Mouse (Mus musculus) ES-Bruce4 (cell line): ENCODE measurements at regions not wholly inside any gene's neighbourhood (a gene's known extent, or its start where the extent isn't known, plus 50 kb on each side); places are given as distances from the start of the nearest gene placed in this dataset.

Experiments
- H3K27ac ChIP-seq: 2 replicates; pipeline ENCODE4 v1.5.1; 2012; ENCODE audit warnings: low read length, inconsistent platforms; ENCODE audit not compliant: insufficient read depth
- H3K27me3 ChIP-seq: 2 replicates; pipeline ENCODE4 v1.6.1; 2012; ENCODE audit warnings: mild to moderate bottlenecking, low read length, inconsistent platforms; ENCODE audit not compliant: control insufficient read depth, poor library complexity, insufficient read depth, severe bottlenecking
- H3K36me3 ChIP-seq: 2 replicates; pipeline ENCODE4 v1.6.1; 2012; ENCODE audit warnings: inconsistent platforms, mild to moderate bottlenecking, low read length, moderate library complexity; ENCODE audit not compliant: control insufficient read depth, poor library complexity, insufficient read depth, severe bottlenecking
- H3K4me1 ChIP-seq: one replicate; pipeline ENCODE4 v1.8.1; 2011; ENCODE audit warnings: low read length; ENCODE audit not compliant: control insufficient read depth, insufficient read depth
- H3K4me3 ChIP-seq: 2 replicates; pipeline ENCODE4 v1.5.1; 2011; ENCODE audit warnings: low read depth, mild to moderate bottlenecking, low read length
- H3K9ac ChIP-seq: 2 replicates; pipeline ENCODE4 v1.6.1; 2012; ENCODE audit warnings: low read depth, mild to moderate bottlenecking, inconsistent platforms; ENCODE audit not compliant: poor library complexity, severe bottlenecking
- H3K9me3 ChIP-seq: replicated peaks from 2 replicates; pipeline ENCODE4 v1.6.1; 2012; ENCODE audit warnings: mild to moderate bottlenecking, low read length, inconsistent platforms; ENCODE audit not compliant: control insufficient read depth, poor library complexity, insufficient read depth, severe bottlenecking
- CTCF ChIP-seq: IDR thresholded peaks from one replicate; pipeline ENCODE4 v1.8.1; 2011; ENCODE audit warnings: low read depth, low read length
- EP300 ChIP-seq: IDR thresholded peaks from 2 replicates; pipeline ENCODE4 v1.6.1; 2011; ENCODE audit warnings: low read depth, low read length; ENCODE audit not compliant: insufficient read depth
- POLR2A ChIP-seq: IDR thresholded peaks from one replicate; pipeline ENCODE4 v1.8.1; 2011; ENCODE audit warnings: low read length; ENCODE audit not compliant: insufficient read depth

- H3K27me3 ChIP-seq, result no peaks in the 10 kb centered on the region
- H3K4me3 ChIP-seq, result no peak overlapping the region
- TF ChIP-seq POLR2A, result no peak
- no peak for TF ChIP-seq CTCF
- no peak for TF ChIP-seq EP300
- H3K9me3 ChIP-seq, result no peaks in the 10 kb centered on the region
- no peak overlapping the region for H3K9ac ChIP-seq
- no peak overlapping the region for H3K27ac ChIP-seq
- H3K36me3 ChIP-seq, result no peaks in the 10 kb centered on the region
- H3K4me1 ChIP-seq, result peaks cover 2% of the 10 kb centered on the region
Observed at GRCm38 (mm10) chr7:83035190-83035589, 168.1 kb downstream of the Mex3b start.

- no peak for TF ChIP-seq POLR2A
- no peak for TF ChIP-seq CTCF
Observed at GRCm38 (mm10) chr7:83036397-83036796, 169.3 kb downstream of the Mex3b start.

GRCm38 (mm10) chr7:83037100-83037499 lies 170.0 kb downstream of the Mex3b start:
- Histone ChIP-seq H3K9me3 (no peaks in the 10 kb centered on the region), H3K9ac (no peak overlapping the region), H3K36me3 (no peaks in the 10 kb centered on the region), H3K27ac (no peak overlapping the region), H3K4me1 (peaks cover 2% of the 10 kb centered on the region), H3K4me3 (no peak overlapping the region), H3K27me3 (no peaks in the 10 kb centered on the region)
- TF ChIP-seq EP300 (peak; percentile 56; the same call in 1 of the 2 replicates), CTCF (no peak)

More at GRCm38 (mm10) chr7:83036397-83036796, 169.3 kb downstream of the Mex3b start:
- no peak overlapping the region for H3K27ac ChIP-seq
- no peaks in the 10 kb centered on the region for H3K9me3 ChIP-seq
- H3K9ac ChIP-seq, result no peak overlapping the region
- H3K4me1 ChIP-seq, result peaks cover 2% of the 10 kb centered on the region
- no peaks in the 10 kb centered on the region for H3K27me3 ChIP-seq
- H3K4me3 ChIP-seq, result no peak overlapping the region
- H3K36me3 ChIP-seq, result no peaks in the 10 kb centered on the region

- TF ChIP-seq CTCF (no peak), EP300 (no peak), POLR2A (no peak)
- Histone ChIP-seq H3K36me3 (no peaks in the 10 kb centered on the region), H3K9ac (no peak overlapping the region), H3K9me3 (no peaks in the 10 kb centered on the region), H3K4me3 (no peak overlapping the region), H3K4me1 (peaks cover 2% of the 10 kb centered on the region), H3K27me3 (no peaks in the 10 kb centered on the region), H3K27ac (no peak overlapping the region)
Observed at GRCm38 (mm10) chr7:83037714-83038113, 170.6 kb downstream of the Mex3b start.

GRCm38 (mm10) chr7:83043746-83044145 lies 176.6 kb downstream of the Mex3b start:
- Histone ChIP-seq H3K4me3 (no peak overlapping the region), H3K9me3 (no peaks in the 10 kb centered on the region), H3K36me3 (no peaks in the 10 kb centered on the region), H3K4me1 (no peaks in the 10 kb centered on the region), H3K27me3 (no peaks in the 10 kb centered on the region), H3K27ac (no peak overlapping the region), H3K9ac (no peak overlapping the region)
- no peak for TF ChIP-seq EP300
- no peak for TF ChIP-seq POLR2A
- no peak for TF ChIP-seq CTCF

GRCm38 (mm10) chr7:83045266-83045665 lies 178.1 kb downstream of the Mex3b start:
- Histone ChIP-seq H3K27me3 (no peaks in the 10 kb centered on the region), H3K9ac (no peak overlapping the region)
- no peak for TF ChIP-seq POLR2A
- no peak for TF ChIP-seq CTCF
- no peak for TF ChIP-seq EP300

More at GRCm38 (mm10) chr7:83045266-83045665, 178.1 kb downstream of the Mex3b start:
- H3K27ac ChIP-seq, result no peak overlapping the region
- H3K9me3 ChIP-seq, result no peaks in the 10 kb centered on the region
- H3K36me3 ChIP-seq, result no peaks in the 10 kb centered on the region
- no peak overlapping the region for H3K4me3 ChIP-seq
- no peaks in the 10 kb centered on the region for H3K4me1 ChIP-seq
